Mouse (Mus musculus) MEL (cell line): ENCODE data around the gene Tnfsf14. TPM values are rescaled to one million over a fixed set of nuclear protein-coding genes. Genes with fewer than 3 reads are reported as not detected.

ENCODE experiments used
- DNase-seq: peaks from one replicate; pipeline ENCODE4 v3.0.0; 2011; ENCODE audit warnings: low read depth, low spot score
- H3K27ac ChIP-seq: 2 replicates; pipeline ENCODE4 v1.5.1; 2012; ENCODE audit warnings: low read depth, mild to moderate bottlenecking, control low read depth, low read length, moderate library complexity; ENCODE audit not compliant: control insufficient read depth
- H3K27me3 ChIP-seq, 2 experiments: fragments of 150-350 bp in 1 of 2; sonication (generic) in 1 of 2; 2 replicates each; pipeline ENCODE4 v1.6.1; 2012; ENCODE audit warnings: low read length in 2 of 2, mild to moderate bottlenecking in 2 of 2, improper control_type of control experiment in 1 of 2, moderate library complexity in 1 of 2; ENCODE audit not compliant: insufficient read depth in 2 of 2, control insufficient read depth in 1 of 2
- H3K36me3 ChIP-seq, 2 experiments: 2 replicates each; pipeline ENCODE4 v1.6.1; 2012 to 2014; ENCODE audit warnings: low read length in 2 of 2, improper control_type of control experiment in 1 of 2, inconsistent platforms in 1 of 2, mild to moderate bottlenecking in 1 of 2; ENCODE audit not compliant: insufficient read depth in 2 of 2, control insufficient read depth in 1 of 2
- H3K4me1 ChIP-seq, 2 experiments: fragments of 150-350 bp in 1 of 2; sonication (generic) in 1 of 2; 2 replicates each; pipeline ENCODE4 v1.6.1; 2012; ENCODE audit warnings: low read length in 2 of 2, improper control_type of control experiment in 1 of 2, mild to moderate bottlenecking in 1 of 2; ENCODE audit not compliant: insufficient read depth in 2 of 2, control insufficient read depth in 1 of 2
- H3K4me3 ChIP-seq, 2 experiments: fragments of 150-350 bp in 1 of 2; sonication (generic) in 1 of 2; 2 replicates each; pipeline ENCODE4 v1.5.1; 2012; ENCODE audit warnings: low read depth in 2 of 2, low read length in 2 of 2, mild to moderate bottlenecking in 2 of 2, moderate library complexity in 2 of 2, control low read depth in 1 of 2, improper control_type of control experiment in 1 of 2; ENCODE audit not compliant: control insufficient read depth in 1 of 2, insufficient read depth in 1 of 2
- H3K79me2 ChIP-seq: 2 replicates; pipeline ENCODE4 v1.6.1; 2012; ENCODE audit warnings: mild to moderate bottlenecking, low read length, moderate library complexity; ENCODE audit not compliant: control insufficient read depth, poor library complexity, insufficient read depth
- H3K9ac ChIP-seq: 2 replicates; pipeline ENCODE4 v1.6.1; 2012; ENCODE audit warnings: low read depth, mild to moderate bottlenecking, control low read depth, low read length, moderate library complexity; ENCODE audit not compliant: control insufficient read depth, poor library complexity, severe bottlenecking
- H3K9me3 ChIP-seq: fragments of 150-350 bp; sonication (generic); replicated peaks from 2 replicates; pipeline ENCODE4 v1.6.1; 2012; ENCODE audit warnings: mild to moderate bottlenecking, low read length, improper control_type of control experiment, moderate library complexity; ENCODE audit not compliant: insufficient read depth
- CTCF ChIP-seq, 3 experiments: IDR thresholded peaks in 2 of 3; conservative IDR thresholded peaks in 1 of 3; 2 replicates each; pipeline ENCODE4 v1.5.1; 2011 to 2012; ENCODE audit warnings: low read length in 3 of 3, low read depth in 2 of 3, mild to moderate bottlenecking in 2 of 3, improper control_type of control experiment in 1 of 3, inconsistent platforms in 1 of 3, mixed read lengths in 1 of 3, moderate library complexity in 1 of 3; ENCODE audit not compliant: control insufficient read depth in 1 of 3, insufficient read depth in 1 of 3, poor library complexity in 1 of 3, severe bottlenecking in 1 of 3
- EP300 ChIP-seq, 2 experiments: IDR thresholded peaks; 2 replicates each; pipeline ENCODE4 v1.6.1; 2011; ENCODE audit warnings: improper control_type of control experiment in 2 of 2, low read length in 2 of 2, low read depth in 1 of 2, mild to moderate bottlenecking in 1 of 2
- ETS1 ChIP-seq: IDR thresholded peaks from 2 replicates; pipeline ENCODE4 v1.6.1; 2012; ENCODE audit warnings: low read depth, mild to moderate bottlenecking, inconsistent platforms, low read length, improper control_type of control experiment, moderate library complexity
- GATA1 ChIP-seq: IDR thresholded peaks from 2 replicates; pipeline ENCODE4 v1.6.1; 2011; ENCODE audit warnings: low read depth, low read length, improper control_type of control experiment
- HCFC1 ChIP-seq: IDR thresholded peaks from 2 replicates; pipeline ENCODE4 v1.6.1; 2012; ENCODE audit warnings: low read depth, mild to moderate bottlenecking, inconsistent platforms, low read length, improper control_type of control experiment, moderate library complexity
- JUND ChIP-seq: IDR thresholded peaks from 2 replicates; pipeline ENCODE4 v1.6.1; 2011; ENCODE audit warnings: low read depth, mild to moderate bottlenecking, improper control_type of control experiment, low read length
- MAX ChIP-seq: IDR thresholded peaks from 2 replicates; pipeline ENCODE4 v1.6.1; 2011; ENCODE audit warnings: low read length, improper control_type of control experiment
- MAZ ChIP-seq: IDR thresholded peaks from 2 replicates; pipeline ENCODE4 v1.6.1; 2012; ENCODE audit warnings: low read depth, mild to moderate bottlenecking, inconsistent platforms, low read length, improper control_type of control experiment
- MYB ChIP-seq: IDR thresholded peaks from 2 replicates; pipeline ENCODE4 v1.6.1; 2011; ENCODE audit warnings: mild to moderate bottlenecking, low read depth, low read length, improper control_type of control experiment
- MYC ChIP-seq: IDR thresholded peaks from 2 replicates; pipeline ENCODE4 v1.6.1; 2011; ENCODE audit warnings: low read depth, mild to moderate bottlenecking, low read length, improper control_type of control experiment, moderate library complexity
- POLR2A ChIP-seq, 2 experiments: IDR thresholded peaks; 2 replicates each; pipeline ENCODE4 v1.6.1; 2011 to 2012; ENCODE audit warnings: low read length in 2 of 2, mild to moderate bottlenecking in 2 of 2, control low read depth in 1 of 2, improper control_type of control experiment in 1 of 2, low read depth in 1 of 2, moderate library complexity in 1 of 2; ENCODE audit not compliant: control insufficient read depth in 1 of 2, insufficient read depth in 1 of 2, poor library complexity in 1 of 2
- RCOR1 ChIP-seq: IDR thresholded peaks from 2 replicates; pipeline ENCODE4 v1.6.1; 2012; ENCODE audit warnings: low read depth, mild to moderate bottlenecking, inconsistent platforms, low read length, improper control_type of control experiment
- SIN3A ChIP-seq: IDR thresholded peaks from 2 replicates; pipeline ENCODE4 v1.6.1; 2012; ENCODE audit warnings: low read length, improper control_type of control experiment, inconsistent platforms
- TAL1 ChIP-seq: IDR thresholded peaks from 2 replicates; pipeline ENCODE4 v1.6.1; 2012; ENCODE audit warnings: mild to moderate bottlenecking, inconsistent platforms, low read length, moderate library complexity, mixed read lengths
- UBTF ChIP-seq: IDR thresholded peaks from 2 replicates; pipeline ENCODE4 v1.6.1; 2012; ENCODE audit warnings: low read depth, mild to moderate bottlenecking, inconsistent platforms, low read length, improper control_type of control experiment, moderate library complexity, borderline replicate concordance; ENCODE audit not compliant: insufficient read depth
- USF1 ChIP-seq: IDR thresholded peaks from 2 replicates; pipeline ENCODE4 v1.6.1; 2014; ENCODE audit warnings: low read depth, mild to moderate bottlenecking, inconsistent platforms, low read length, improper control_type of control experiment, moderate library complexity
- ZC3H11A ChIP-seq: IDR thresholded peaks from 2 replicates; pipeline ENCODE4 v1.6.1; 2012; ENCODE audit warnings: low read depth, mild to moderate bottlenecking, inconsistent platforms, low read length, improper control_type of control experiment
- ZNF384 ChIP-seq: IDR thresholded peaks from 2 replicates; pipeline ENCODE4 v1.6.1; 2012; ENCODE audit warnings: low read depth, mild to moderate bottlenecking, inconsistent platforms, low read length, improper control_type of control experiment
- polyA plus RNA-seq, 2 experiments: library from polyadenylated mRNA; stranded (reverse) in 1 of 2; unstranded in 1 of 2; fragments of >175 nt in 1 of 2; fragments of >200 nt in 1 of 2; gene quantifications; 2 replicates each; pipeline versions ENCODE4 v1.2.1 to v1.2.4; 2012; ENCODE audit warnings: low replicate concordance in 2 of 2, low read depth in 1 of 2; ENCODE audit not compliant: insufficient read length in 2 of 2, insufficient read depth in 1 of 2, missing spikeins in 1 of 2
- total RNA-seq: library from RNA; depleted of rRNA; stranded (reverse); fragments of 300-350 nt; gene quantifications from 2 replicates; pipeline ENCODE4 v1.2.3, GENCODE M21; 2012

Tnfsf14 gene
- total and polyA plus RNA-seq, 3 experiments: not detected

DNA sequence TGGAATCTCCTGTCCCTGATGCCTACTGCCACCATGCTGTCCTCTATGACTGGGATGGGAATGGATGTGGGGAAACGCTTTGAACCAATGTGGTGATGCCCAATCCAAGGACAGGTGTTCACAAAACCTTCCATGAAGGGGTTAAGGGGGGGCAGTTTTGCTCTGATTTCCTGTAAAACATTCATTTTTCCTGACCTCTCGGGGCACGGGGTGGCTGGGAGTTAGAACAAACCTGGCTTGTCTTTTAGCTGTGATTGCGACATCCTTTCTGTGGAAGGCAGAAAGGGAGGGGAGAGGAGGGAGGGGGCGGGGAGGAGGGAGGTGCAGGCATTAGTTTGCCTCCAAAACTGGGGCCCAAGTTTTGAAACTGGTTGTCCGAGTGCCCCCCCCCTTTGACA lies 36.8 kb upstream of the Tnfsf14 start:
- H3K27ac ChIP-seq: no peak overlapping the region
- H3K9me3 ChIP-seq: no peaks in the 10 kb centered on the region
- peaks cover 0 to 6% of the 10 kb centered on the region in 2 experiments; a peak in 2 of 4 replicates for H3K36me3 ChIP-seq
- no peak overlapping the region for H3K9ac ChIP-seq
- H3K4me3 ChIP-seq: no peak overlapping the region
- peaks cover 4 to 7% of the 10 kb centered on the region in 2 experiments for H3K4me1 ChIP-seq
- no peaks in the 10 kb centered on the region for H3K79me2 ChIP-seq
- TF ChIP-seq CTCF (IDR thresholded peaks at IDR 0.05 in 2 of 3, conservative IDR thresholded peaks at IDR 0.05 in 1 of 3; ENCODE audit: control insufficient read depth in 1 of 3, insufficient read depth in 1 of 3, low read depth in 2 of 3, low read length in 3 of 3, poor library complexity in 1 of 3, severe bottlenecking in 1 of 3) (no peak), MYB (no peak), ETS1 (no peak), USF1 (no peak), TAL1 (no peak), JUND (no peak), MYC (no peak)
- H3K27me3 ChIP-seq: no peaks in the 10 kb centered on the region
- DNase-seq: no peak

DNA sequence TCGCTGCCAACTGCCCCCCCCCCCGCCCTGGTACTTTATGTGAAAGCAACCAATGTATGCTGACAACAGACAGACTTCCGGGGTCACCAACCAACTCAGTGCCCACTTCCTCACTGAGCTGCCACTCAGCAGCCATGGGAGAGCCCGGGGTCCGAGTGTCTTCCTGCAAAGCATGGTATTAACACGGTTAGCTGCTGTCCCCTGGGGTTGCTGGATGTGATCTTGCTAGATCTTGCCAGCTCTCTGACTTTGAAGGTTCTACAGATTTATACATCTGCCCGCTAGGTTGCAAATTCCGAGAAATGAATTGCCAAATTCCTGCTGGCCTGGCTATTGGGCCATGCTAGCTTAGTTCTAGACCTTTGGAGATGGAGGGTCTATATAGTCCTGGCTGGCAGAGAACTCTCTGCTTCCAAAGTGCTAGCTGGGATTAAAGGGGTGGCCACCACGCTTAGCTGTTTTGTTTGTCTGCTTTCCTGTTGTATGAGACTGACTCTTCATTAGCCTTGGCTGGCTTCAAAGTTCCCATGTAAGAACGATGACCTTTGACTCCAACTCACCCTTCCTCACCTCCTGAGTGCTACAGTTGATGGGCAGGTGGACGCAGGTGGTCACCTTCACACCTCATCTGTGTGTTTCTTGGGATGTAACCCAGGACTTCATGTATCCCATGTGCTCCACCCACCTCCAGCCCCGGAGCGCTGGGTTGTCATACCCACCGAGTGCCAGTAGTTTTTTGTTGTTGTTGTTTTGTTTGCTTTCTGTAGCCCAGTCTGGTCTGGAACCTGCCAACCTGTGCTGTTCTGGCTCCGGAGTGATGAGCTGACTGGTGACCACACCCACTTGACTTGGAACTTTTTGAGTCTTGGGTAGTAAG lies 36.1 kb upstream of the Tnfsf14 start:
- Histone ChIP-seq H3K27me3 (no peaks in the 10 kb centered on the region), H3K9ac (no peak overlapping the region), H3K4me1 (peaks cover 4 to 7% of the 10 kb centered on the region in 2 experiments), H3K27ac (no peak overlapping the region), H3K4me3 (no peak overlapping the region), H3K36me3 (peaks cover 0 to 6% of the 10 kb centered on the region in 2 experiments; a peak in 2 of 4 replicates), H3K9me3 (no peaks in the 10 kb centered on the region), H3K79me2 (no peaks in the 10 kb centered on the region)
- no peak for DNase-seq
- no peak for TF ChIP-seq MAX
- TF ChIP-seq HCFC1: no peak
- no peak for TF ChIP-seq ZC3H11A
- no peak for TF ChIP-seq MAZ
- no peak for TF ChIP-seq UBTF
- TF ChIP-seq RCOR1: no peak

DNA sequence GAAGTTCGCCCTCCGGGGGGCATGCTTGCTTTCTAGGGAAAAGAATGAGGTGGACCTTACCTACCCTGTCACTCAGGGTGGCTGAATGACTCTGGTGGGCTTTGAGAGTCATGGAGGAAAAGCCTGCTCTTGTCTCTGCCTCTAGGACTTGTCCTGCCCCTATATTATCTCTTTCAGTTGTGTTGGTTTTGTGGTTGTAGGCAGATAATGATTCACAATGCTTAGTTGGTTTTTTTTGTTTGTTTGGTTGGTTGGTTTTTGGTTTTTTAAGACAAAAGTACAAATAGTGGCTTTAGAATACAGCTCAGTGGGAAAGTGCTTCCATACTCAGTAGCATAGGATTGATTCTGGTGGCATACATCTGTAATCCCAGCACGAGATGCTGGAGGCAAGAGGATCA lies 34.9 kb upstream of the Tnfsf14 start:
- H3K27ac ChIP-seq: no peak overlapping the region
- H3K27me3 ChIP-seq: no peaks in the 10 kb centered on the region
- H3K4me1 ChIP-seq: peaks cover 4 to 11% of the 10 kb centered on the region in 2 experiments
- no peak overlapping the region for H3K9ac ChIP-seq
- TF ChIP-seq SIN3A (no peak), POLR2A (IDR thresholded peaks at IDR 0.05; ENCODE audit: control insufficient read depth in 1 of 2, insufficient read depth in 1 of 2, low read depth in 1 of 2, low read length in 2 of 2, poor library complexity in 1 of 2) (no peak), EP300 (IDR thresholded peaks at IDR 0.05; ENCODE audit: low read depth in 1 of 2, low read length in 2 of 2) (peak; percentile 17 to 32; a peak in 1 of 4 replicates), GATA1 (peak; percentile 69), ZNF384 (peak; percentile 67)
- no peak for DNase-seq
- peaks cover 0 to 6% of the 10 kb centered on the region in 2 experiments; a peak in 2 of 4 replicates for H3K36me3 ChIP-seq
- no peaks in the 10 kb centered on the region for H3K79me2 ChIP-seq
- no peak overlapping the region for H3K4me3 ChIP-seq
- no peaks in the 10 kb centered on the region for H3K9me3 ChIP-seq
